Mouse (Mus musculus): ENCODE measurements at regions not wholly inside any gene's neighbourhood (a gene's known extent, or its start where the extent isn't known, plus 50 kb on each side); places are given as distances from the start of the nearest gene placed in this dataset.

GRCm38 (mm10) chr6:120614526-120614925, 51.6 kb upstream of the Cecr2 start:
- peak; percentile 17 for DNase-seq

GRCm38 (mm10) chr6:120612346-120612745, 53.8 kb upstream of the Cecr2 start:
- DNase-seq: no peak

GRCm38 (mm10) chr6:120609858-120610257, 56.3 kb upstream of the Cecr2 start:
- DNase-seq: no peak

- no peak for DNase-seq
Measured at GRCm38 (mm10) chr6:120605471-120605870, 60.7 kb upstream of the Cecr2 start.

- no peak for DNase-seq
Measured at GRCm38 (mm10) chr6:120604020-120604958, 61.9 kb upstream of the Cecr2 start.

GRCm38 (mm10) chr6:120603454-120603853, 62.7 kb upstream of the Cecr2 start:
- peak; percentile 44 for DNase-seq

- DNase-seq: no peak
Measured at GRCm38 (mm10) chr6:120600376-120600775, 65.8 kb upstream of the Cecr2 start.

- DNase-seq: no peak
Measured at GRCm38 (mm10) chr6:120598471-120598870, 67.4 kb upstream of the Hdhd5 start.

GRCm38 (mm10) chr6:120597887-120598286, 66.8 kb upstream of the Hdhd5 start:
- no peak for DNase-seq

- DNase-seq: no peak
Measured at GRCm38 (mm10) chr6:120596717-120597116, 65.6 kb upstream of the Hdhd5 start.

- DNase-seq: no peak
Measured at GRCm38 (mm10) chr6:120594463-120594862, 63.3 kb upstream of the Hdhd5 start.

- DNase-seq: no peak
Measured at GRCm38 (mm10) chr6:120592705-120593104, 61.6 kb upstream of the Hdhd5 start.

- peak; percentile 71 for DNase-seq
Measured at GRCm38 (mm10) chr6:120592031-120592681, 61.0 kb upstream of the Hdhd5 start.

- peak; percentile 24 for DNase-seq
Measured at GRCm38 (mm10) chr6:120590191-120590590, 59.1 kb upstream of the Hdhd5 start.

- no peak for DNase-seq
Measured at GRCm38 (mm10) chr6:120588701-120589659, 57.9 kb upstream of the Hdhd5 start.

- DNase-seq: peak; percentile 23
Measured at GRCm38 (mm10) chr6:120585941-120586280, 54.8 kb upstream of the Hdhd5 start.

- peak; percentile 26 for DNase-seq
Measured at GRCm38 (mm10) chr6:120585118-120585940, 54.2 kb upstream of the Hdhd5 start.

- no peak for DNase-seq
Measured at GRCm38 (mm10) chr6:120581748-120582147, 50.6 kb upstream of the Hdhd5 start.

Measured in kidney, postnatal 10 days (tissue).